In the genomic region with DNA sequence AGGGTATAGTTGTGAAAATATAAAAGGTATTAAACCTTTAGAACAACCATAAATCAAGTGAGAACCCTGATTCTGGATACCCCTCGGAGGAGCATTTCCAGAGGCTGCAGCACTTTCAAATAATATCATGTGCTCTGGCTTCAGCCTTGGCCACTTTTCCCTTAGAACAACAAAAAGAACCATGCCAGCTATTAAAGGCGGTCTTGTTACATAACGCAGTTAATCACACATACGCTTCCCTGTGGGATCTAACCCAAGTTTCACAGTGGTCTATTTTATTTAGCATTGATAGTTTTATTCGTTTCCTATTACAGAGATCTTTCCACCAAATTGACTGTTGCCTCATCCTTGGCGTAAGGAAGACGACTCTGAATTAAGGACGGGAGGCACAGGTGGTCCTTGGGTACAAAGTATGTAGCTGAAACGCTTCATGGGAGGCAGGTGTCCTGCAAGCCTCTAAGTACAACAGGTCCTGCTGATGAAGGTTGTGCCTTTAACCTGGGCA, we compare ENCODE assay signal across 14 mouse cellular contexts.
DNase-seq lines count a peak whose midpoint lies in the region; TF ChIP-seq lines count a peak whose summit lies in the region.
"Had no signal": no experiment of that assay in that cellular context is flagged by ENCODE, and none has a peak within 500 bp of the region (broad histone marks: within the 10 kb centered on the region; RNA-seq: fewer than 3 reads in every experiment).

No protein-coding gene starts in this region.

- peak overlapping the region; percentile 73 for H3K27ac ChIP-seq in layer of hippocampus, adult 2 months
- peak overlapping the region; percentile 64; the same call in 1 of the 2 replicates for H3K27ac ChIP-seq in bone marrow macrophage, adult 2 months (ENCODE audit: insufficient read depth, low read depth, low read length)
- H3K27ac ChIP-seq: embryonic facial prominence, embryonic 12.5 days; hindbrain, embryonic 10.5 days; limb, embryonic 15.5 days; neural tube, embryonic 13.5 days had no signal

- TF ChIP-seq POLR2A in bone marrow macrophage, adult 2 months (IDR thresholded peaks at IDR 0.05; ENCODE audit: borderline replicate concordance, low read depth, low read length) = no peak

- no peak for DNase-seq in layer of hippocampus, adult 2 months (ENCODE audit: low spot score in 2 of 2)
- DNase-seq in layer of hippocampus, postnatal 10 days (ENCODE audit: low spot score in 2 of 2) = no peak
- DNase-seq in fibroblast of lung, adult 2 months (ENCODE audit: low read depth) = peak; percentile 23
- DNase-seq in heart, postnatal 25 days (ENCODE audit: low spot score) = peak; percentile 33
- no peak for DNase-seq in neural tube, embryonic 10.5 days (ENCODE audit: extremely low spot score, low spot score)
- DNase-seq in c-Kit-positive CD71-positive TER-119-positive erythroid progenitor cells, embryonic 14.5 days (ENCODE audit: low spot score) = no peak
- DNase-seq: cerebellum, adult 18-20 months; right cerebral cortex, postnatal 25 days; thymus, postnatal 14 days had no signal

- peaks cover 28% of the 10 kb centered on the region for H3K4me1 ChIP-seq in bone marrow macrophage, adult 2 months (ENCODE audit: control insufficient read depth, insufficient read depth, low read length)

- TF ChIP-seq CTCF in layer of hippocampus, adult 2 months (conservative IDR thresholded peaks at IDR 0.05) = no peak
- TF ChIP-seq CTCF in bone marrow macrophage, adult 2 months (IDR thresholded peaks at IDR 0.05; ENCODE audit: low read depth, low read length) = no peak

- intact Hi-C loops in heart, postnatal 25 days (cut with DNase I) = loop anchor here (5.0 kb wide), 1 partner anchor 189 kb away; no protein-coding TSS in a partner anchor

- H3K4me3 ChIP-seq in layer of hippocampus, adult 2 months = no peak overlapping the region
- no peak overlapping the region for H3K4me3 ChIP-seq in bone marrow macrophage, adult 2 months (ENCODE audit: insufficient read depth, low read length)
- H3K4me3 ChIP-seq: embryonic facial prominence, embryonic 12.5 days; hindbrain, embryonic 10.5 days; limb, embryonic 15.5 days; neural tube, embryonic 13.5 days had no signal

Comparison
In these comparisons a context has a peak if more than half of its experiments do, and no peak if none do; other contexts are left out.
1. DNase-seq: peak in fibroblast of lung, adult 2 months (single experiment) and heart, postnatal 25 days (single experiment); none in layer of hippocampus, adult 2 months (0 of 2), layer of hippocampus, postnatal 10 days (0 of 2), neural tube, embryonic 10.5 days (single experiment) and c-Kit-positive CD71-positive TER-119-positive erythroid progenitor cells, embryonic 14.5 days (single experiment).